Mouse (Mus musculus) layer of hippocampus, adult 18-20 months (tissue): ENCODE results near the gene Pafah1b3. TPM values are rescaled to one million over a fixed set of nuclear protein-coding genes. Genes with fewer than 3 reads are reported as not detected.

Source experiments
- total RNA-seq, 2 experiments: library from RNA; stranded (reverse); gene quantifications; 2 replicates each; pipeline ENCODE4 v1.2.3; 2021

Gene Pafah1b3
- total RNA-seq, 2 experiments from 2014 or later: 19.3 to 27.7 TPM

Other genes starting within 250 kb of the Pafah1b3 start
- gene Grik5, start 225.6 kb downstream of the Pafah1b3 start, total RNA-seq: 100 to 1,000 TPM; 213 to 225 TPM
- 10 to 100 TPM; 30.9 to 33.2 TPM for gene Zfp574, start 225.4 kb downstream of the Pafah1b3 start, total RNA-seq
- 1 to 10 TPM; 6.9 to 8.1 TPM for gene Pou2f2, start 118.3 kb downstream of the Pafah1b3 start, total RNA-seq
- gene Dedd2, start 77.4 kb downstream of the Pafah1b3 start, total RNA-seq: 10 to 100 TPM; 26.8 to 29.9 TPM
- gene Zfp526, start 76.6 kb downstream of the Pafah1b3 start, total RNA-seq: 10 to 100 TPM; 12.6 to 12.7 TPM
- gene Gsk3a, start 60.1 kb downstream of the Pafah1b3 start, total RNA-seq: 100 to 1,000 TPM; 208 to 221 TPM
- 10 to 100 TPM; 43.1 to 46.3 TPM for gene Erf, start 47.2 kb downstream of the Pafah1b3 start, total RNA-seq
- gene Cic, start 30.3 kb downstream of the Pafah1b3 start, total RNA-seq: 100 to 1,000 TPM; 198 to 203 TPM
- not detected for gene Prr19, start 3.4 kb upstream of the Pafah1b3 start, total RNA-seq
- 10 to 100 TPM; 23.0 to 25.0 TPM for gene Tmem145, start 8.1 kb upstream of the Pafah1b3 start, total RNA-seq
- 10 to 100 TPM; 99.1 to 99.9 TPM for gene Megf8, start 19.2 kb upstream of the Pafah1b3 start, total RNA-seq
- gene Cnfn, start 71.7 kb upstream of the Pafah1b3 start, total RNA-seq: not detected
- 10 to 100 TPM in 1 of 2 experiments, 1 to 10 TPM in 1; 9.4 to 11.0 TPM for gene Lipe, start 100.7 kb upstream of the Pafah1b3 start, total RNA-seq
- not detected for gene Cxcl17, start 114.9 kb upstream of the Pafah1b3 start, total RNA-seq
- 1 to 10 TPM; 3.2 to 3.8 TPM for gene Ceacam1, start 179.6 kb upstream of the Pafah1b3 start, total RNA-seq
- under 1 TPM; 0.72 to 0.99 TPM for gene Ceacam2, start 241.9 kb upstream of the Pafah1b3 start, total RNA-seq